Mouse (Mus musculus): ENCODE measurements around the gene Ifitm2.
"Not testable (repeated sequence)": the region's sequence is repeated elsewhere in the genome, so short reads cannot be mapped to it uniquely, and the experiment has no call there.

Ifitm2 gene

DNA sequence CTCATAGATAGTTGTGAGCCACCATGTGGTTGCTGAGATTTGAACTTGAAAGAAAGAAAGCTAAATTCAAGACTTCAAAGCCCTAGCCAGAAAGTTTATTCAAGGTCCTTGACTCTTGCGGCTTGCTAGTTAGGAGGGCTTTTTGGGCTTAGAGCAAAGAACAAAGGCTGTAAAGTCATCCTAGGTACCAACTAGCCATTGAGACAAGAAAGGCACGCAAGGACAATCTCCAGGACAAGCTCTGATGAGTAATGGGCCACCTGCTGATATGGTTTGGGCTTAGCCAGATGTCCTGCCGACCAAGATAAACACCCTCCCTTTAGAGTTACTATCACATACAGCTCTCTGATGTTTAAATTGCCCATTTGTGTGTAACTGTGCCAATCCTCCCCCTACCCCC is 12.9 kb upstream of the Ifitm2 start:
- not testable (repeated sequence) for DNase-seq (ENCODE audit: inconsistent age in 2 of 2, low spot score in 1 of 2)

DNA sequence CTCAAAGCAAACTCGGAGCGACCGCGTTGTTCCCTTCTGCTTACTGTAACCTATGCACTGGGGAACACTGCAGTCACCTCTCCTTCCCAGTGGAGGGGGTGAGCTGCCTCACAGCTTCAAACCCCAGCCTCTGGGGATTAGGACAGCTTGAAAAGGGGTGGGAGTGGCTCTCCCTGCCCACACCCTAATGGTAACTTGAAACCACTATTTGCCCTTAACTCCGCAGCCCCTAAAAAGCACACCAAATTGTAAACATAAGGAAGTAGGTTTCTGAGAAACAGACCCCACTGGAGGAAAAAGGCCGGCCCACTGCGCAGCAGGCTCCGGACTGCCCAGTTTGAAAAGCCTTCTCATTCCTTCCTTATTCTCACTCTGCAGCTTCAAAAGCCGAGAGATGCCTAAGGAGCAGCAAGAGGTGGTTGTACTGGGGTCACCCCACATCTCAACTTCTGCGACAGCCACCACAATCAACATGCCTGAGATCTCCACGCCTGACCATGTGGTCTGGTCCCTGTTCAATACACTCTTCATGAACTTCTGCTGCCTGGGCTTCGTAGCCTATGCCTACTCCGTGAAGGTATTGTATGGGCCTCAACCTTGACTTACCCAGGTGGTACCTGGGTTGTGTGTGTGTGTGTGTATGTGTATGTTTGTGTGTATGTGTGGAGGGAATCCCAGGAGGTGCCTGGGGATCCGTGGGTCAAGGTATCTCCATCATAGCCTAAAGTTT is 12.2 kb upstream of the Ifitm2 start:
- no peak for DNase-seq (ENCODE audit: inconsistent age in 2 of 2, low spot score in 1 of 2)

DNA sequence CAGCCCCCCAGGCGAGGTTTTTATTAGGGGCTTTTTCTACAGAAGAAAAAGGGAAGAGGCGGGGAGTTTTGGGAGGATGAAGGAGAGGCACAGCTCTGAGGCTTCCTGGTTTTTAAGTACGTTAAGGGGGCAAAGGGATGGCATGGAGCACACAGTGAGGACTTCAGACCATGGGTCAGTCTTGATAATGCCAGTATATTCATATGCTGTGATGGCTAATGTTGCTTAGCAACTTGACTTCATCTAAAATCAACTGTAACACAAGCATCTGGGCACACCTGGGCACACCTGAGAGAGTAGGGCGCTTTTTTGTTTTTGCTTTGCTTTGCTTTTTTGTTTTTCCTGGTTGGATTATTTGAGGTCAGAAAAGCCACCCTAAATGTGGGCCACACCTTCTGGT is 11.1 kb upstream of the Ifitm2 start, which contains the start of gene Ifitm1:
Gene Ifitm1 (plus strand): TSS at position 301 of the 400 bp plus-strand sequence.
- no peak for DNase-seq (ENCODE audit: inconsistent age in 2 of 2, low spot score in 1 of 2)

DNA sequence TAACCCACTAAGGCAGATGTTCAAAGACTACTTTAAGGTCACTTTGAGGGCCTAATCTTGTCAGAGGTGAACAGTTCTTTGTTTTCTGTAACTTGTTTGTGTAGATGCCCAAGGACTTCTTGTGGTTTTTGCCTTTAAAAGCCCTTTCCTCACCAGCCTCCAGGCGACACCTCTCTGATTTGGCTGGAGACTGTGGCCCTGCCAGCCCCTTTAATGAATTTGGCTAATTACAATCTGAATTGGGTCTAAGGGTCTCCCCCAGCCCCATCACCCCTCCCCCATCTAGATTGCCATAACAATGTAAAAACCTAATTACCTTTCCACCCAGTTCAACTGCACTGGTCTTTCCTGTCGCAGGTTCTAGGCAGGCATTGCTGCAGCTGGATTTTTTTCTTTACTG is 6.9 kb upstream of the Ifitm2 start:
- no peak for DNase-seq (ENCODE audit: inconsistent age in 2 of 2, low spot score in 1 of 2)

DNA sequence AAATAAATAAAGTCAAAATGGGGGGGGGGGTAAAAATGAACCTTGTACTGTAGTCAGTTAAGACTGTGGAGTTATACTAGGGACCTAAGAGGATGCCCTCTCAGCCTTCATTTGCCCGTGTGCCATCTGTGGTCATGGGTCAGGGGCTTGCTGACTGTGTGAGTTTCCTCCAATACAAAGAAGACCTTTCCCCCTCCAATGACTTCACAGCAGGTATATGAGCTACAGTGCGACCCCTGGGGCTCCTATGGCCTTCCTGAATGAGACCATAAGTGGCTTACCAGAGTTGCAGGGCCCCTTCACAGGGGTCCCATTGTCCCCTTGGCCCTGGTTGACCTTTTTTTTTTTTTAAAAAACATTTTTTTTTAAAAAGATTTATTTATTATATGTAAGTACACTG is 5.6 kb upstream of the Ifitm2 start:
- no peak for DNase-seq (ENCODE audit: inconsistent age in 2 of 2, low spot score in 1 of 2)

DNA sequence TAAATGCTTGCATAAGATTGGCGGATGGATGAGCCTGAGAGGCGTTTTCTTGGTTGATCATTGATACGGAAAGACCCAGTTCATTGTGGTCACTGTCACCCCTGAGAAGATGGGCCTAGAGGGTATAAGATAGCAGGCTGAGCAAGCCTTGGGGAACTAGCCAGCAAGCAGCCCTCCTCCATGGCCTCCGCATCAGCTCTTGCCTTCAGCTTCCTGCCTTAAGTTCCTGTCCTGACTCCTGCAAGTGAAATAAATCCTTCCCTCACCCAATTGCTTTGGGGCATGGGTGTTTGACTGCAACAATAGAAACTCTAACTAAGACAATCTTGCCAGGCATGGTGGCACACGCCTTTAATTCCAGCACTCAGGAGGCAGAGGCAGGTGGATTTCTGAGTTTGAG is 4.2 kb upstream of the Ifitm2 start:
- no peak for DNase-seq (ENCODE audit: inconsistent age in 2 of 2, low spot score in 1 of 2)

DNA sequence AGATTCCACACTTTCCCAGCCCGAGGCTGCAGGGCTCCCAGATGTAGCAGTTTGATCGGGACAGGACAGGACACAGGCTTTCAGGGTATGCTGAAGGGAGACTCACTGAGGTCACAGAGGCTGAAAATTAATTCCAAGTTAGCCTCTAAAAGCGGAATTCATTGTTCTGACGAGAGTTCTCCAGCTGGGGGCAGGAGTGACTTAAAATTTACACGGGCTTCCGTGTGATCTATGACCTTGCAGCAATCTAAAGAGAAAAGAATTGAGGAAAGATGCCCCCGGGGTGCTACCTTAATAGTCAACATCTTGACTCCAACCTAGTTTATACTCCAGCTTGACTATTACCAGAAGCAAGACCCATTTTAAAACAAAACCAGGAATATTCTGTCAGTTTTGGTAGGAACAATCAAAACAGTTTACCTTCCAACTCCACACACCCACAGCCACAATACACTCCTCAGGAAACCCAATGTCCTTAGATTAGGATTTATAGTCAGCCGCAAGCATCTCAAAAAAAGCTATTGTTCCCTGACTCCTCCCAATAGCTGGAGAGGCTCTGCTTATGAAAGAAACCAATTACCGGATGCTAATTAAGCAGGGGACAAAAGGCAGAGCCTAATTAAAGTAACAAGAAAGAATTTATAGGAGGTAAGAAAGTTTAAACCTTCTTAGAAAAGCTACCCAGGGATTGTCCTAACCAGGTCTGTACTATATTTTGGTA is 3.6 kb upstream of the Ifitm2 start:
- DNase-seq (ENCODE audit: inconsistent age in 2 of 2, low spot score in 1 of 2): peak; percentile 56 to 86

DNA sequence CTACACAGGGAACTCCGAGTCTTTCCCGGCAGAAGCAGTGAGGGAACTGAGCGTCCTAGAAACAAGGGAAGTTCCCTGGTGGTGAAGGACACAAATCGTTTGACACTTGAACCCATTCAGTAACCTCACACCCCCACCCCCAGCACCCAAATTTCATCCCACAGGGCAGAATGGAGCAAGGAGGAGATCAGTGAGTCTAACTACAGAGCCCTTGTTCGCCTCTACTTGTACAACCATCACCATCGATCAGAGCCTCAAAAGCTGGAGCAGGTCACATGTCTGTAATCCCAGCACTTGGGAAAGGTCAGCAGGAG is 726 bp upstream of the Ifitm2 start:
- DNase-seq (ENCODE audit: inconsistent age in 2 of 2, low spot score in 1 of 2): no peak

DNA sequence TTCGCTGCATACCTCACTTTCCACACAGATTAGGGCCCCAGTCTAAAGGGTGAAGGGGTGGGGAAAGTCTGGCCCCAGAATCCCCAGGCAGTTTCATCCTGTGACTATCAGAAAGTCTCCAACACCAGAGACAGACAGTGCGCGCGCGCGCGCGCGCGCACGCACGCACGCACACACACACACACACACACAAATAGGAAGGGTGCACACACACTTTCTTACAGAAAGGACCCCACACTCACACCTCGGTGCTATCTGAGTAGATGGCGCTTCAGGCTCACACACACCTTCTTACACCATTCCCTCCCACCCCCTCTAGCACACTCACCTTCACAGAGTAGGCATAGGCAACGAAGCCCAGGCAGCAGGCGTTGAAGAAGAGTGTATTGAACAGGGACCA is 445 bp downstream of the Ifitm2 start:
- DNase-seq (ENCODE audit: inconsistent age in 2 of 2, low spot score in 1 of 2): no peak

DNA sequence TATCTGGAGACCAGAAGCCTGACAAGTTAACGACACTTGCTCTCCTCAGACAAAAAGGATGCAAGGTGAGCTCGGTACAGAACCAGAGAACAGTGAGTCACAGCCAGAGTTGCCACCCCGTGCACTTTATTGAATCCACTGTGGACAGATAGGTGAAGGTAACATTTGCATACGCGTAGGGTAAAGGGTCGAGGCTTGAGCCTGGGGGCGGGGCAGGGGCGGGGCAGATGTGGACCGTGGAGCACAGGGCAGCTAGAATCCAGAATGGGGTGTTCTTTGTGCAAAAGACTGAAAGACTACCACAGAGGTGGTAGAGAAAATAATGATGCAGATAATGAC is 1.1 kb downstream of the Ifitm2 start:
- peak in 1 of 2 experiments; percentile 43 for DNase-seq (ENCODE audit: inconsistent age in 2 of 2, low spot score in 1 of 2)

DNA sequence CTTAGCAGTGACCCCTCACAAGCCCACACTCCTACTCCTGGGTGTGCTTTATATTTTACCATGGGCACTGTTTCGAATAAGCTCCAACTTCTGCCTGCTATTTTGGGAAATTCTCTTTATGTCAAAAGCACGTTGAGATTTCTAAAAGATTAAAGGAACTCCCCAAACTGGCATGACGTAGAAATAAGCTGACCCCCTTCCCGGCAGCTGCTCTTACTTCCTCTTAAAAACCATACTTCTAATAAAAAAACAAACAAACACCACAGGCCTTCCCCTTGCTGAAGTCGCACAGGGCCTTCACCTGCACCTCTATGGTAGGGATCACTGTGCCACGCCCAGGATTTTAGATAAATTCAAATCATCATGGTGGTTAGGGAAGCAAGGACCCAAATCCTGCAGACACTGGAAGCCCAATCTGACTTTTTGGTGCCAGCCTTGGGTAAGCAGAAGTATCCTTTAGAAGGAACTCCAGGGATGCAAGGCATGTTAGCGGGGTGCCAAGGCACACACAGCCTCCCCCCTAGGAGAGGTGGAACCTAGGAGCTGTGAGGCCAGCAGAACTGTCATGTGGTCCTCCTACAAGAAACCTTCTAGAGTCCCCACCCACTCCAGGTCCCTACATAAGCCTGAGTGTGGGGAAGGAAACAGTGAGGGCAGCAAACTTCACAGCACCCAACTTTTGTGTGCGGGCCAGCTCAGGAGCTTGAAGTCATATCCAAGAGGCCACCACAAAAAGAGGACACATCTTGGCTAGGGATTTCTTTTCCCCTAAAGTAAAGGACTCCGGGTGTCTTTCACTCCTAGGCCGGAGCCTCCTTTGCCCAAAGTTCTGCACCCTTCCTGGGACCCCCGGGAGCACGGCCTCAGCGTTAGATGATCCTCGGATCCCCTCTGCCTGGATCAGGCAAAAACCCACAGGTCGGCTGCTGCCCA is 1.7 kb downstream of the Ifitm2 start:
- peak; percentile 40 to 76 for DNase-seq (ENCODE audit: inconsistent age in 2 of 2, low spot score in 1 of 2)

DNA sequence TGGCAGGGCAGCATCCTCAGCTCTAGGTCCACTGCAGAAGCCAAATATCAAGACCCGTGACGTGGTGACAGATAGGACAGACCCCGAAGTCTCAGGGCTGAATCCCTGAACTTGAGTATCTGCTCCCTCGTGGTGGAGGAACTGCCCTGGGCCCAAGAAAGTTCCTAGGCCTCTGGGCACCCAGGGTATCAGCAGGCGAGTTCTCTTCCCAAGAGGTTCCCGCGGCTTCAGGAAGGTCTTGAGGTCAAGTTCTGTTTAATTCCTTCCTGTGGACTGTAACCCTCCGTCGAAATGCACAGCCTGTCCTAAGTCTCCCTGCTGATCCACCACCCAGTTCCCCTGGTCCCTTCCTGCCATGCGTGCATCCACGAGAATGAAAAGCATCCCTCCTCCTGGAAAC is 2.7 kb downstream of the Ifitm2 start:
- peak in 1 of 2 experiments; percentile 63 for DNase-seq (ENCODE audit: inconsistent age in 2 of 2, low spot score in 1 of 2)

DNA sequence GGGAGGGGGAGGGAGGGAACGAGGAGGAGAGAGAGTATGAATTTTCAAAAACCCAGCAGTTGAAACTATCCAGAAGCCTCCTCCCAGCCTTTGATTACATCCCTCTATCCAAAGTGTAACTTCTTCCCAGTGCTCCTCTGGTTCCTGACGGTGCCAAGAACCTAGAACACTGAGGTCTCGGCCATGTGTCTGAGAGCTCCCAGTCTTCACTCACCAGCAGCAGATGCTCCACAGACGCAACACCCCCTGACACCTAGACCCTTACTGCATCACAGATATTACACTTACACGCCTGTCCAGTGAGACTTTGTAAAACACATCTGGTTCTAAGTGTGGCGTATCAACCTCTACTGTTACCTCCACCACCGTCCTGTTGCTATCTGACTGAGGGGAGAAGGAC is 3.3 kb downstream of the Ifitm2 start:
- peak in 1 of 2 experiments; percentile 31 for DNase-seq (ENCODE audit: inconsistent age in 2 of 2, low spot score in 1 of 2)

DNA sequence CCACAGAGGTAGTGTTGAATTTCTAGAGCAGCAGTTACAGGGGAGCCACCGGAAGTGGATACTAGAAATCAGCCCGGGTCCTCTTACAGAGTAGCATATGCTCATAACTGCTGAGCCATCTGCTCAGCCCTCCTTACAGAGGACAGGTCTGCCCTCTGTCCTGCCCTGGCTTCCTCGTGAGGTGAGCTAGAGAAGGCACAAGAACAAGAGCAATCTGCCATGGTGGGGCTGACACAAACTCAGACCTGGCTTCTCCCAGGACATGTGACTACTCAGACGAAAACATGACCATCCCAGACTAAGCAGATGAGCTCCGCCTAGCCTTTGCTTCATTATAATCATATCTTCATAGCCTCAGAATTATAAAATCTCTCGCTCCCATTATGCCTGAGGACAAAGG is 4.0 kb downstream of the Ifitm2 start:
- DNase-seq (ENCODE audit: inconsistent age in 2 of 2, low spot score in 1 of 2): no peak

DNA sequence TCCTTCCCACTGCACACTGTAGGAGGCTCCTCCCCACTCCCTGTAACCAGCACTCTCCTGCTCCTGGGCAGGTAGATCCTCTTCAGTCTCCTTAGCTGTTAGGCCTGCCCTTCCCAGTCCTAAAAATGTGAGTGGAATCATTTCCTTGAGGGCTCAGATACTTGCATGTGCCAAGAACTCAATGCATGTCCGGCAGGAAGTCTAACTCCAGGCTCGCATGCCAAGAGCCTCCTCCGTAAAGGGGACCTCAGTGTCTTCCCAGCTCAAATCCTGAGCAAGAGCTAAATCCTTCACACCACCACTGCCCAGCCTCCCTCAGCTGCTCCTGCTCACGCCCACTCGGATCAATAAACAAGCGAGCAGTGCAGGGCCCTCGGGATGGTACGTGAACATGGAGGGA is 4.7 kb downstream of the Ifitm2 start:
- peak; percentile 55 to 78 for DNase-seq (ENCODE audit: inconsistent age in 2 of 2, low spot score in 1 of 2)

DNA sequence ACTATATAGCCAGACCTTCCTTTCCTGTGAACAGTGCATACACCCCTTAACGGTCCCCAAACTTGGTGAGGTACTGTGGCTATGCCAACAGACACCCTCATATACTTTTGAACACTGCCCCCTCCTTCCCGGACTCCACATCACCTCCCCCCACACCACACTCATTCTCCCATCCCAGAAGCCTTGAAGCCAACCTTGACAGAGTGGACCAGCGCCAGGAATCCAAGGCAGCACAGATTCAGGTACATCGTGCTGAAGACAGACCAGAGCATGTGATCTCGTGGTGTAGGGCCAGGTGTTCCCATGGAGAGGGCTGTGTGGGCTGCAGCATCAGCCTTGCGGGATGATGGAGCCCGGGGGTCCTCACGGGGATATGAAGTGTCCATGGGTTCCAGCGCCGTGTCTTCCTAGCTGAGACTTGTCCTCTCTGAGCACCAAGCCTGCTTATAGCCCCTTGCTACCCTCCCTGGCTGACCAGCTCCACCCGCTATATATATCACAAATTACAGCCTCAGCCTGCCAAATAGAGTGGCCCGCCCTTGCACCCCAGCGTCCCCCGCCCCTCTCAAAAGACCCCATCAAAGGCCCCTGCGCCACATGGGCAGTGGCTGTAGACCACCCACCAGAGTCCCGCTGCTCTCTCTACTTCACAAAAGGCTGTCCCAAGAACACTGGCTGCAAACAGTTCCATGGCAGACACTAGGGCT is 5.8 kb downstream of the Ifitm2 start, which contains the start of gene Ifitm5:
Gene Ifitm5 (minus strand): TSS at position 468 of the 707 bp plus-strand sequence.
- peak; percentile 80 to 85 for DNase-seq (ENCODE audit: inconsistent age in 2 of 2, low spot score in 1 of 2)

DNA sequence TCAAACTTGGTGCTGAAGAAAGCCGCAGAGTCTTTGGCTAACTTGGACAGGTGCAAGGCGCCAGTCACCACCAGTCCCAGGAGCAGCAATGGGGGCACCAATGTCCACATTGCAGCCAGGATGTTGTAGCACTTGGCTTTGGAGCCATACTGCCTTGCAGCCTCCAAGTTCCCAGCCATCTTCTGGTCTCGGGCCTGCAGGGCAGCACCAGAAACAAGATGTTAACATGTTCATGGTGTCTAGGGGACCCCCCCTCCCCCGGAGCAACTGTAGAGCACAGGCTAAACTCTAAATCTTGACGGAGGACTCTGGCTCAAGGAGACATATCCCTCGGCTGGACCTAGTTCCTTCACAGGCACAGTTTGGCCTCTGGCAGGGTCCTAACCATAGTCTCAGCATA is 6.5 kb downstream of the Ifitm2 start:
- DNase-seq (ENCODE audit: inconsistent age in 2 of 2, low spot score in 1 of 2): peak in 1 of 2 experiments; percentile 55

DNA sequence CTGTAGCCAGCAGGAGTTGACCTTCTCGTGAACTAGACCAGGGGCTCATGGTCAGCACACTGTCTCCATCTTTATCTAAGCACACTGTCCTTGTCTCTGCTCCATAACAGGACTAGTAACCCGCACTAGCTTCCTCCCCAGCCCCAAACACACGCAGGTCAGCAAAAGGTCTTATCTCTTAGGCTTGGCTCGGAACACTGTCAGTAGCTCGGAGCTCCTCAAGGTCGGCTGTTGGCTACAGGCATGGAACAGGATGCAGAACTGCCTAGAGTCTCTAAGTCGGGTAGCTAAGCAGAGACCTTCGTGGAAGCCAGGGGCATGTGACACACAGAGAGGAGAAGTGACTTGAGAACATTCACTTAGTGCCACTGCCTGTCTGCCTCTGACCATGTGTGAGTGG is 7.6 kb downstream of the Ifitm2 start:
- DNase-seq (ENCODE audit: inconsistent age in 2 of 2, low spot score in 1 of 2): peak; percentile 87 to 90

DNA sequence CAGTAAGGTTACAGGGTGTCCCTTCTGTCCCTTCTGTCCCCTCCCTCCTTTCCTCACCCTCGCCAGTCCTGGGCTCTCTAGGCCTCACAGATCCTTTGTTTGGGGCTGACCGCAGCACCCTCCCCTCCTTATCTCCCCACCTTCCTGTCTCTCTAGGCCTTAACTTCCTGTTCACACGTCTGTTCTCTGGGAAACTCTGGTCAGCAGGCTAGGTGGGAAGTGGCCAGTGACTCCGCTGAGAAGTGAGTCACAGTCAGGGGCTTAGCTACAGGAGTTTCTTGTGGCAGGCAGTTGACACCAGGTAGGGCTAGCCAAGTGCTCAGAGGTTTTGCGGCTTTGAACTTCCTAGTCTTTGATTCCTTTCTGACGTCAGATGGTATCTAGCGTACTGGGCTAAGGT is 8.8 kb downstream of the Ifitm2 start:
- DNase-seq (ENCODE audit: inconsistent age in 2 of 2, low spot score in 1 of 2): peak; percentile 36 to 62

DNA sequence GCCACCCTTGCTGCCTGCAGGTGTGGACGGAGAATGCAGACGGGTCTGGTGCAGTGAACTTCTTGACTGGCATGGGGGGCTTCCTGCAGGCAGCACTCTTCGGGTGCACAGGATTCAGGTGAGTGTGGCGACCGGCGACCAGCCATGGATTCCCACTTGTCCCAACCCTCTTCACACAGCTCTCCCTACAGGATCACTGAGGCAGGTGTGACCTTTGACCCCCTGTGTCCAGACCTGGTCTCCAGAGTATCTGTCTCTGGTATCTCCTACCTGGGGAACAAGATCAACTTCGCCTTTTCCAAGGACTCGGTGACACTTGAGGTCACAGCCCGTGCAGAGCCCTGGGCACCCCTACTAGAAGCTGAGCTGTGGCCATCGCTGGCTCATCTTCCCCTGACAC is 9.5 kb downstream of the Ifitm2 start:
- peak; percentile 35 to 46 for DNase-seq (ENCODE audit: inconsistent age in 2 of 2, low spot score in 1 of 2)

DNA sequence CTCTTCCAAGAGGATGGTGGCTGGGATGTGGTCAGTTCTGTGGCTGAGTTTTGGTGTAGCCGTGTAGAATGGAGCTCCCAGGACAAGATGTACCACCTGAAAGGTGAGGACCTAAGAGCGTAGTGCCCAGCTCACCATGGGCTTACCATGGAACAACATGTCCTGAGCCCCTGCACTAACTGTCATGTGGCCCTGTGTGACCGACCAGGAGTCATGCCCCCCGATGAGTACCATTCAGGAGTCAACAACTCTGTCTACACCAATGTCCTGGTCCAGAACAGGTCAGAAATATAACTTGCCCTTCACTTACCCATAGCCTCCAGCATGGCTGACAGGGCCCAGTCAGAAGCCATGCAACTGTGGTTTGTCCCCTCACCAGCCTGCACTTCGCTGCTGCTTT is 10.5 kb downstream of the Ifitm2 start:
- DNase-seq (ENCODE audit: inconsistent age in 2 of 2, low spot score in 1 of 2): no peak
